Mouse (Mus musculus) lung, postnatal 25 days (tissue): Measurements from ENCODE around the gene Dad1.

Experiments
- DNase-seq: peaks from one replicate; pipeline ENCODE4 v3.0.0; 2022; ENCODE audit warnings: low spot score

Gene Dad1

DNA sequence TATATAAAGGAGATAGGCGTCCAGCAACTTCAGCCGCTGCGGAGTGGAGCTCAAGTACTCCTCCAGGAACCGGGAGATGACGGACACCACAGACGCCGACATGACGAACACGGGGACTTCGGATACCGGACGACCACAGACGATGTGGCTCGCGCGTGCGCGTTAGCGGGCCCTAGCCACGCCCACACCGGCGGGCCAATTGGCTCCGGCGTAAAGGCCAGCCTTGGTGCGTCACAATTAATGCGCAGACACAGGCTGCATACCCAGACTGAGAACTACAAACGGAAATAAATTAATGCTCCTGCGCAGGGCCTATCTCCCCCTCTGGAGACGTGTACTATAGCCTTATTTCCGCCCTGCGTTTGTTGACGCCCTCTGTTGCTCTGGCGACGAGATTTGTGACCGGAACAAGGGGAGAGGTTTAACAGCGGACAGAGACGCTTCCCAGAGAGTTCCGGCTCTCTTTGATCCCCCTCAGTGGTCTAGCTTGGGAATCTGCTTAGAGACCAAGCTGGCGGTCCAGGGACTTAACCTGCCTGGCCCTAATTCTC is at the start of gene Dad1, which contains the start of gene Abhd4:
TSS of gene Dad1 (minus strand) at position 364 of the 551 bp plus-strand sequence.
TSS of gene Abhd4 (plus strand) at position 448 of the 551 bp plus-strand sequence.
- peak; percentile 98 for DNase-seq

DNA sequence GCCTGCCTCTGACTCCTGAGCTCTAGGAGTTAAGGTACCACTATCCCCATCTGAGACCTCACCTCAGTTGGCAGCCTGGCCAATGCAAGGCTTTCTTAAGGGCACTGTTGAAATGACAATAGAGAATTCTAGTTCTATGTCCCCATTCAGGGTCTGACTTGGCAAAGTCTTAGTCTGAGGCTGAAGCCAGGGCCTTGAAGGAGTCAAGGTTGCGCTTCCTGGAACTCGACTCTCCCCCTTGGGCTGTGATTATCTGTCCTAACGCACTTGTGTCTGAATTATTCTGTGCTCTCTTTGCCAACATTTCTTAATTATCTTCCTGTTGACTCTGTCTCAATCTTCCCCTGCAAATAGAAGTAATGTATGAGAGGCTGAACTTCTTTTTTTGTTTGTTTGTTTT is 46.8 kb upstream of the Dad1 start:
- no peak for DNase-seq

DNA sequence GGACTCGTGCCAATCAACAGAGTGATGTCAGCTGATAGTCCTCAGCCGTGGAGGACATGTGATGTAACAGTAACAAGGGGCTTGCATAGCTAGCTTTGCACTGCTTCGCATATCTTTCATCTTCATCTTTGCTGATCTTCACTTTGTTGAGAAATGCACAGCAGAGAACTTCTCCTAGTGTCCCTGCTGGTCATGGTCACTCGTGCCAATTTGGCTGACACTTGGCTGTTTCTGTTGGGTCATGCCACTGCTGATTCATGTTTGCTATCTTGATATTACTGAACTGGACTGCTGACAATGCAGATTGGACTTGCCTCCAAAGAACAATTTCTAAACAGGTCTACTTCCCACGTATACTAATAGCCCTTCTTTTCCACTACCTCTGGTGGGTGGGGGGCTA is 46.2 kb upstream of the Dad1 start:
- DNase-seq: peak; percentile 5

DNA sequence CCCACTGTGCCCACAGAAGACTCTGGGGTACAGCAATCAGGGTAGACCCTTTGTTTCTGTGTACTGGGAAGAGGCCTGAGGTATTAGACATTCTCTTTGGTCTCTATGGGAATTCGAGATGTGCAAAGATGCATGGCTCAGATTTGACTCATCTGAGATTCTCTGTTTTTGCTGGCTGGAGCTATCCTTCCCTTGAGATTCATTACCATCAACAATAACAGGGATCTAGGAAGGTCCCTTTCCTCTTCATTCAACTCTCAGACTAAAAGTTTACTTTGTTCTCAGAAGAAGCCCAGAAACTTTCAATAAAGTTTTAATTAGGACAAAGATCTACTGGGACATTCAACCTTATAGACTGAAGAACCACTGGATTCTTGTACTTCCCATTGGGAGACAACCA is 30.9 kb upstream of the Dad1 start, which contains the start of gene Olfr49:
TSS of gene Olfr49 (minus strand) at position 101 of the 400 bp plus-strand sequence.
- DNase-seq: no peak

DNA sequence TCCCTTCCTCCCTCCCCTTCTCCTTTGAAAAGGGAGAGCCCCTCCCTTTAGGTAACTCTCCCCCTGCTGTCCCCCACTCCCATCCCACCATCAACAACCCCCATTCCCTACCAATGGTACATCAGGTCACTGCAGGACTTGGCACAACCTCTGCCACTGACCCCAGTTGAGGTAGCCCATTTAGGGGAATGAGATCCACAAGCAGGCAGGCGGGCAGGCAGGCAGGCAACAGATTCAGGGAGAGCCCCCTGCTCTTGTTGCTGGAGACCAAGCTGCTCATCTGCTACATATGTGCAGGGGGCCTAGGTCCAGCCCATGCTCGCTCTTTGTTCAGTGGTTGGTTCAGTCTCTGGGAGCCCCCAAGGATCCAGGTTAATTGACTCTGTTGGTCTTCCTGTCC is 22.5 kb upstream of the Dad1 start:
- no peak for DNase-seq

DNA sequence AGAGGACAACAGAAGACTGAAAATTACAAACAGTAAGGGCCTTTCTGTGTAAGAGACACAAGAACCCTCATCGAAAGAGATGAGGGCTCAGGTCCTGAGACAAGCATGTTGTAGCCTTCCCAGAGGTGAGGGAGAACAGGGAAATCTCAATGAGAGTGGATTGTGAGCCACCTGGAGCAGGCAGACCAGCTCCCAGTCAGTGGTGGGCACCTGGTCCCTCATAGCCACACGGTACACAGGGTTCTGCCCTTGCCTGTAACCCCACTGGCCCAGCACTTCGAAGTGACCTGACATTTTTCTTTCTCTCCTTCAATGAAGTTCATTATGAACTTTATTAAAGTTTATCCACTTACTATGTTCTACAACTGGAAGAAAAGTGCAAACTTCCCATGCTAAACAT is 18.8 kb upstream of the Dad1 start:
- DNase-seq: no peak

DNA sequence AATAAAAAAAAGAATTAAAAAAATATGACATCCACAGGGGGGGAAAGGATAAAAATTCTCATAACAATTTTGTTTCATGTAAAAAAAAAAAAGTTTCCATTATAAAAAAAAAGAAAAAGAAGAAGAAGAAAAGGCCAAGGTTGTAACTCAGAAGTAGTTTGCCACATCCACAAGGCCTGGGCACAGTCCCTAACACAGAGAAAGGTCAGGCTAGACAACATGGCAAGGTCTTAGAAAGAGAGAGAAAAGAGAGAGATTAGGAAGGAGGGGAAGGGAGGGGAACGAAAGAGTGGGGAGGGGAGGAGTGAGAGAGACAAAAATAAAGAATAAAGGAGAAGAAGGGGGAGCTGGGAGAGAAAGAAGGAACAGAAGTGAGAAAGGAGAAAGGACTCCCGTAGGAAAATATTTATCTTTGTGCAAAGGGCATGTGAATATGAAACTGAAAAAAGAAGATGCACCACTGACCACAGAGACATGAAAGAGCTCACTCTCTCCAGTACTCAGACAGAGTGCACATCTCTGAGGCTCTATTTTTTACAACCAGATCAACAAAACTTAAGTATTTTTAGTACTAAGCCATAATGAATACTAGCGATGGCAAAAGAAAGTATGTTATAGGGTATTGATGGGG is 18.2 kb upstream of the Dad1 start:
- no peak for DNase-seq

DNA sequence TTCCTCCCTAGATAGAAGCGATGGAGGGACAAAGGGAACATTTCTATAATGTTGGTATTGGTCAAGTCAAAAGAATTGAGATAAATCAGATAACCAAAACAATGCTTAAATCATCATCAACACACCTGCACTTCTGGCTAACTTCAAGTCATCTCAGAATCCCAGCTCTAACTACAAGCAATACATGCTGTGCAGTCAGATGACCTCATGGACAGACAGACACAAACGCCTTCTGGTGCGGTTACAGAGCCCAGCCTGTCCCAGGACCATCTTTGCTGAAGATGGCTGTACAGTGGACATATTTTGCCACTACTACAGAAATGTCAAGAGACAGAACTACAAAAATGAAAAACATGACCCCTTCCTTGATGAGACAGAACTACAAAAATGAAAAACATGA is 16.5 kb upstream of the Dad1 start:
- DNase-seq: no peak

DNA sequence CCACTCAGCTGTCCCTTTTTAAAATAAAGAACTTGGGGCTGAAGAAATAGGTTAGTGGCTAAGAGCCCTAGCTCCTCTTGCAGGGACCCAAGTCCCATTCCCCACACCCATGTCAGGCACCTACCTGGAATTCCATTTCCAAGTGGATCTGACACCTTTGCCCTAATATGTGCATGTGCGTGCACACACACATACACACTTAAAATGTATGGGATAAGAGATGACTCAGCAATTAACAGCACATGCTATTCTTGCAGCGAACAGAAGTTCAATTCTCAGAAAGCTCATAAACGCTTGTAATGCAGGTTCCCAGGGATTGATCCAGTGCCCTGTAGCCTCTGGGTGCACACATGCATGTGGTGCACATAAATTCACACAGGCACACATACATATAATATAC is 15.7 kb upstream of the Dad1 start:
- DNase-seq: no peak

DNA sequence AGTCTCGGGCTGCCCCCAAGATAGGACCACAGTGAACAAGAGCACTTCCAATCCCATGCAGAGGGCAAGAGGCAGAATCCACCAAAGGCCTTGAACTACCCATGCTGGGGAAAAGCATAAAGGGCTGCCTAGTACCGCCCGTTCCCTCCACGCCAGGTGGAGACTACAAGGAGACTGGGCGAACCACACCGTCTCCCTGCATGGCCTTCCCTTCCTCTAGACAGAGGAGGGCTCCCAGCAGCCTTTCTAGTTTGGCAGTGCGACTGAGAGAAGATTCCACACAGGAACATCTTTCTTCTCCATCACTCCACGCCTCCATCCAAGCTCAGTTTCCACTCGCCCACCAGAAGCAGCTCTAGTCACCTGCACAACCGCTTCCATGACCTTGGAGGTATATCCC is 14.1 kb upstream of the Dad1 start:
- no peak for DNase-seq

DNA sequence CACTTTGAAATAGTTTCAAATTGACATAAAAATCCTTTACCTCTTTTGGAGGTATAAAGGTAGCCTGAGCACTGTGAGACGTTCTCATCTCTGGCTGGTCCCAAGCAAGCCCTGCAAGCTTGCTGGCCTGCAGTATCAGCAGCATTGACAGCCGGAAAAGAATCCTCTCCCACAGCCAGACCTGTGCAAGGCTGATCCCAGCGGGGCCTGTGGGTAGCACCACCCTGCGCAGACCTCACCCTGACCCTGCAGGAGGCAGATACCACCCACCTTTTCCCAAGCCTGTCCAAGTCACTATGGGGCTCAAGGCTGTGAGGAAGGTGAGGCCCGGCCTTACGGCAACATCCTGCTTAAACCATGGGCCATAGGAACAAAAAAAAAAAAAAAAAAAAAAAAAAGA is 12.0 kb upstream of the Dad1 start:
- no peak for DNase-seq

DNA sequence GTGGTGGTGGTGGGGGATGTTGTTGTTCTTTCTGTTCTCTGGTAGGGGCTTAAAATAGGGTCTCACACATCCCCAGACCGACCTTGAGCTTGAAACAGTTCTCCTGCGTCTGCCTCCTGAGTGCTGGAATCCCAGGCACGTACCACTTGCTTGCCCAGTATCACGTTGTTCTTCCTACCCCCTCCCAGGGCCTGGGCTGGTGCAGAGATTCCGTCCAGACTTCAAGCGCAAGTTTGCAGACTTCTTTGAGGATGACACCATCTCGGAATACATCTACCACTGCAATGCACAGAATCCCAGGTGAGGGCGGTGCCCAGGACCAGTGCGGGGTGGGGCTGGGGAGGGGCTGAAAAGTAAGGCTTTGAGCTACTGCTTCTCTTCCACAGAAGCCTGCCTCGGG is 11.2 kb upstream of the Dad1 start:
- DNase-seq: no peak

DNA sequence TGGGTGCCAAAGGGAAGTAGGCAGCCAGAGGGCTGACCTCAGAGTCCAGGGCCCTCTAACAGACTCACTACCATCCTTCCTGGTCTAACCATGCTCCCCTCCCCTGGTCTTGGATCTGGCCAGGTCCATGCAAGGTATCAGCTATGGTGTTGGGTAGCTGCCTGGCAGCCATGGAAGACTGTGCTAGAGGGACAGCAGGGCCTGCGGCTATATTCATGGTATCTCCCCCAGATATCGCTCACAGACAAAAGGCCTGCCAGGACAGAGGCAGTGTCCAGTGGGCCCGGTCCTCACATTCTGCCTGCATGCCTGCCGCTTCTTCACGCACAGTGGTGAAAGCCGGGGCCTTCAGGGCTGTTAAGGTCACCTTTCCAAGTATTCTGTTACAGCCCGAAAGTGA is 10.3 kb upstream of the Dad1 start:
- DNase-seq: no peak

DNA sequence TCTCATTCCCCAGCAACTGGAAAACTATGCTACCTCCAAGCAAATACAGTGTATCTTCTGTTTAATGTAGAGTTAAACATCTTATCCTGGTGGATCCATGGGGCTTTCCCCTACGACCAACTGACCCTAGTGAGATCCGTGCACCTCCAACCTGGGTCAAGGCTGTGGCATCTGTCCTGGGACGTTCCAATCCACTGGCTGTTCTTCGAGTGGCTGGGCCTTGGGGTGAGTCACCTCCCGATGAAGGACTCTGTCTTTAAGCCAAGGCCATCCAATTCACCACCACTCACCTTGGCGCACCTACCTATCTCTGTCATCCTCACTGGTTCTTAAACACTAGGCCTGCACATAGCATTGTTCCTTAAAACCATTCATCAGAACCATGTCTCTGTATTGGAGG is 9.2 kb upstream of the Dad1 start:
- DNase-seq: no peak

DNA sequence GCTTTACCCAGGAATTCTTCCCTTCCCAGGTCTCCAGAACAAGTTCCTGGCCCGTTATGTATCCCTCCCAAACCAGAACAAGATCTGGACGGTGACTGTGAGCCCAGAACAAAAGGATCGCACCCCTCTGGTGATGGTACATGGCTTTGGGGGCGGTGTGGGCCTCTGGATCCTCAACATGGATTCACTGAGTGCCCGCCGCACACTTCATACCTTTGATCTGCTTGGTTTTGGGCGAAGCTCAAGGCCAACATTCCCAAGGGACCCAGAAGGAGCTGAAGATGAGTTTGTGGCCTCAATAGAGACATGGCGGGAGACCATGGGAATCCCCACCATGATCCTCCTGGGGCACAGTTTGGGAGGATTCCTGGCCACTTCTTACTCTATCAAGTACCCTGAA is 8.7 kb upstream of the Dad1 start:
- no peak for DNase-seq

DNA sequence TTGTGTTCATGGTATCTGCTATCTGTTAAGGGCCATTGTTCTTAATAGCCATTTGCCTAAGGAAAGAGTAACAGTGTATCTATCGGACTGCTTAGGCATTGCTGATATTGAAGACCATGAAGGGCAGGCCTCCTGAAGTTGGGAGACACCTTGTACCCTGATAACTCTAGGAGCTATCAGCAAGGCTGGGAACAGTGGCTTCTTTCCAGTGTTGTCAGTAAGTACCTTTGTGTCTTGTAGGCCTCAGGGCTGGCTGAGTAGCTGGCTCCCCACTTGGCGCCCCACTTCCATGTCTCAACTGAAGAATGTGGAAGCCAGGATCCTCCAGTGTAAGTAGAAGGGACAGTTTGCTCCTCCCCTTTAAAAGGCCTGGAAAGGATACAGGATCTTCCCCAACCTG is 7.5 kb upstream of the Dad1 start:
- no peak for DNase-seq

DNA sequence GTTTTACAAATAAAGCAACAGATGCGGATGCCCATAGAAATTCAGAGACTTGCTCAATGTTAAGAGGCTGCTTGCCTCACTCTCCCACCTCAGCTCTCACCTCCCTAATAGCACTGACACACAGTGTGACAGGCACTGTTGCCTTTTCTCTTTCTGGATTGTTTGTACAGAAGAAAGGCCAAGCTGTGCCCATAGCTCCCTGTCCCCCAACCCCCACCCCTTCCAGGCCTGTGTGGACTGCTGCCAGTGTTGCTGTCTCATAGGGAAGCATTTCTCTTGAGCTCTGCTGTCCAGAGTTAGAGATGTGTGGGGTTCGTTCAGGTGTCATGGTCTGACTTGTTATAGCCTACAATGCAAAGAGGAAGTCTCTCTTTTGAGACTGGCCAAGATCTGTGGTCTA is 6.3 kb upstream of the Dad1 start:
- no peak for DNase-seq

DNA sequence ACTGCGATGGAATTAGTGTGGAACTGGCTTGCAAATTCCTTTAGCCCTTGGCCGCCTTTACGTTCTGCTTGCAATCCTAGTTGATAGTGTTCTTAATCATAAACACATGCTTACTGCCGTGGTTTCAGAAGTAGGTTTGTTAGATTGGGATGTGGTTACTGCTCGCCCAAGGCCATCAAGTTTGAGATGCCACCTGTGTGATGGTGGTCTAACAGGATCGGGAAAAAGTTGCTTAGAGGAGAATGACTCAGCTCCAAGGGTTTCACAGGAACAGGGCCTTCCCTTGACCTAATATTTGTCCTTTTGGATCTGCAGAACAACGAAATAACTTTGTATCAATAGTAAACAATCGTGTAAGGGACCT is 5.8 kb upstream of the Dad1 start:
- no peak for DNase-seq

DNA sequence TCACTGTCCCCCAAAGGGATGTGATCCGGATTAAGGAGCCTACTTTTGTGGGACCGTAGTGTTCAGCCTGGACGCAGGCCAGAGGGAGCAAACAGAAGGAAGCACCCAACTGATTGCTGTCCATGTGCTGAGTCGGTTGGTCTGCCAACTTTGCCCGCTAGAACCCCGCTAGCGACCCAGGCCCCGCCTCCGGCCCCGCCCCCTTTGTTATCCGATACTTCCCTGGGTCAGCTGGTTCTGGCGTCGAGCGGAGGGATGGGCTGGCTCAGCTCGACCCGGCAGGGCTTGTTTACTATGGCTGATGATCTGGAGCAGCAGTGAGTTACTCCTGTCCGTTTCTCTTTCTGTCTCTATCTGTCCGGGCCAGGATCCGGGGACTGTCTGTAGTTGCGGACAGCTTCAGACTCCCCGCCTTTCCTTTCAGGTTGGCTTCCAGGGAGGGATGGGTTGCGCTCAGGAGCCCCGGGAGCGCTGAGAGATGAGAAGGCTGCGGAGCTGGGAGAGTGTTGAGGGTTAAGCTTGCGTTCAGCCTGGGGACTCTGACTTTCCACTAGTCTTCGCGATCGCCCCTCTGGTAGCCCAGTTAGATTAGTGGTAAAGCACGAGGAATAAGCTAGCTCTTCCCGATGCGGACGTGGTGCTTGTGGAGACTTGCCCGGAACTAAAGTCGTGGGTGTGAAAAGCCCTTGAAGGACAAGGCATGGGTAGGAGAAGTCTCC is 5.3 kb upstream of the Dad1 start:
- DNase-seq: peak; percentile 96

DNA sequence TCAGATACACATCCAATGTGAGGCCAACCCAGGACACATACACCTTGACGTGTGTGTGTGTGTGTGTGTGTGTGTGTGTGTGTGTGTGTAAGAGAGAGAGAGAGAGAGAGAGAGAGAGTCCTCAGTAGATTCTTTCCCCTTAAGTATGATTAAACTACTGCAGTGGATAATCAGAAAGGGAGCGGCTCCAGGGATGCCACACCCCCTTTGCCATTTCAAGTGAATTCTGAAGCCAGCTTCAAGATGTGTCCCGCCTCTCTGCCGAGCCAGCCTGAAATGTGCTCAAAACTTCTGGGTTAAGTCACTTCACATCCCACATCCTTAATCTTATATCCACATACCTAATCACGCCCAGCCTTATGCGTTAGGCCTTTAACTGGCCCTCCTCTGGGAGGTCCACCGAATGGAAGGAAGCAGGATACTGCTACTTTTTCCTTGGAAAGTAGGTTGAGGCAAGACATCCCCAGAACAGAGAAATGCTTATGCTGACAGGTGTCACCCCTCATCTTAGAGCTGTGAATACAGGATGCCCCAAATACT is 4.3 kb upstream of the Dad1 start:
- DNase-seq: no peak

DNA sequence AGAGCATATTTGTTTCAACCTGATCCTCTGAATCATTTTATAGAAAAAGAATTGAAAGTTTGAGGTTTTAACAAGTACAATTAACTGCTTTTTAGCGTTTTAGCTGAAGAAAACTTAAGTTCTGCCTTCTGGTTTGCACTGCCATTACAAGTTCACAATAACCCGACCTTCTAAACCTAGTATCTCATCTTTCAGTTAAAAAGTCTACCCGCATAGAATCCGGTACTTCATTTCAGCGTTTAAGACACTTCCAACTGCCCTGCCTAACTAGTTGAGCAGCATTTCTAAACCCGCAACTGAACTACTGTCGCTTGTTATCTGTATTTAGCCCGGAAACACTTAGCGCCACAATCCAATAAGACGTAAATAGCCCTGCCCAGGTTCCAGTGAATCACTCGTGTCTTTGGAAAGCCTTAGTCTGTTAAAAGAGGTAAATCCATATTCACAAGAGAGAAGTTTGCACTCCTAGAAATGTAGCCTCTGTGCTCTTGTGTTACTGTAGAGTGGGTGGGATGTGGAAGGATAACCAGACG is 832 bp upstream of the Dad1 start:
- no peak for DNase-seq

DNA sequence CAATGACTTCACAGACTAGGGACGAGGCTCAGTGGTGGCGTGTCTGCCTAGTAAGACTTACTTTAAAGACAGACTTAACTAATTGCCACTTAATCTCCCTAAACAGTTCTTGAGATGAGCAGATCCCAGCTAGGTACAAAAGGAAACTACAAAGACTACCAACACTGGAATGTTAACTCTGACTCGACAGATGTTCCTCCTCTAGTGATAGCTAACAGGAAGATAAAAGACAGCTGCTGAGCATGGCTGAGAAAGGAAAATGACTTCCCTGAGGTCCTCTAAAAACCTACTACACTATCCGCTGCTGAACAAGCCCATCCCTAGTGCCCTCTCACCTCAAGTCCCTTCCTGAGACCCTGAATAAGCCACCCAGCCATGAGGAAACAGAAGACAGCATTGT is 3.8 kb downstream of the Dad1 start:
- DNase-seq: no peak

DNA sequence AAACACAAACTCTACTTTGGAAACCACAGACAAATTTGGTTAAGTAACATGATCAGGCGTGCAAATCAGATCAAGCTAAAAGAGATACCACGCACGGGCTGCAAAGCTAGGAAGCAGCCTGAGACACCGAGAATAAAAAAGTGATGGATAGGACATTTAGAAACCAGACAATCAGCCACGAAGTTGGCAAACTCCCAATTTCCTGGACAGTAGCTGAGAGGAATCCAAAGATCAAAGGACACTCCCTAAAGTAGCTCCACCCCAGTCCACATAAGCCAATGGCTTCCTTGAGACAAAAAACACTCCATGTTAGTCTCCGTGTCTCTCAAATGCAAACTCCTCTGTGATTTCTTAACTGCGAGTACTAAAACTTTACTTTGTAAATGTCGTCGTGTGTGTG is 4.6 kb downstream of the Dad1 start:
- peak; percentile 72 for DNase-seq
